Mouse (Mus musculus): ENCODE data around the gene Med15. TPM values are rescaled to one million over a fixed set of nuclear protein-coding genes. Genes with fewer than 3 reads are reported as not detected.

The Med15 gene
- total RNA-seq, 2 experiments from 2014 or later, result 40.4 to 44.4 TPM

DNA sequence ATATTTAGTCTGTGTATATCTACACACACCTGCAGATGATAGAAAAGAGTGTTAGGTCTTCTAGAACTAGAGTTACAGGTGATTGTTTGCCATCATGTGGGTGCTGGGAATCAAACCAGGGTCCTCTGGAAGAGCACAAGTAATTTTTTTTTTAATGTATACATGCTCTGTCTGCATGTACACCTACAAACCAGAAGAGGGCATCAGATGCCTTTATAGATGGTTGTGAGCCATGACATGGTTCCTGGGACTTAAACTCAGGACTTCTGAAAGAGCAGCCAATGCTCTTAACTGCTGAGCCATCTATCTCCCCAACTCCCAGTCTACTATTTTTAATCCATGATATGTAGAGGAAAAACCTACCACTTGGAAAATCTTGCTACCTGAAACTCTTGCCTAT lies 2.7 kb downstream of the Med15 start:
- no peak for DNase-seq

DNA sequence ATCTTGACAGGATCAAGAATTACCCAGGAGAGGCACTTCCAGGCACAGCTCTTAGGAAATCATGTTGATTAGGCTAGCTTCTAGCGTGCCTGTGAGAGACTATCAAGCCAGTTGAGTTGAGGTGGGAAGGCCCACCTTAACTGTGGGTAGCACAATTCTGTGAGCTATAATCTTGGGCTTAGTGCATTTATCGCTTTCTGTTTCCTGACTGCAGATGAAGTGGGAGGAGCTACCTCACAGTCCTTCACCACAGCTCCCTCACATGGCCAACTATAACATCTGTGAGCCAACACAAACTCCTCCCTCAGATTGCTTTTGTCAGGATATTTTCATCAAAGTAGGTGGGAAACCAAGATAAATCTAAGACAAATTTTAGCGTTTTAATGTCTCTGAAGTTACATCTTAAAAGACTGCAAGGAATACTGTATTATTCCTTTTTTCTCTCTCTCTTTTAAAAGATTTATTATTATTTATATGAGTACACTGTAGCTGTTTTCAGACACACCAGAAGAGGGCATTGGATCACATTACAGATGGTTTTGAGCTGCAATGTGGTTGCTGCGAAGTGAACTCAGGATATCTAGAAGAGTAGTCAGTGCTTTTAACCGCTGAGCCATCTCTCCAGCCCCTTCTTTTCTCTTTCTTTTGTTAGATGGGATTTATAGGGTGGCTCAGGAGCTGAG lies 5.4 kb downstream of the Med15 start:
- DNase-seq, result peak; percentile 47

DNA sequence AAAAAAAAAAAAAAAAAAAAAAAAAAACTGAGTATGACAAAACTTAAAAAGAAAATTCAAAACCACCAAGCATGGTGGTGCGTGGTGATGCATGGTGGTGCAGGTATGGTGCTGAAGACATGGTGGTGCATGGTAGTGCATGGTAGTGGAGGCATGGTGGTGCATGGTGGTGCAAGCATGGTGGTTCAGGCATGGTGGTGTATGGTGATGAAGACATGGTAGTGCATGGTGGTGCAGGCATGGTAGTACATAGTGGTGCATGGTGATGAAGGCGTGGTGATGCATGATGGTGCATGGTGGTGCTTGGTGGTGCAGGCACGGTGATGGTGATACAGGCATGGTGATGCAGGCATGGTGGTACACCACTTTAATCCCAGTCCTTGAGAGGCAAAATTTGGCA lies 8.2 kb downstream of the Med15 start:
- no peak for DNase-seq

DNA sequence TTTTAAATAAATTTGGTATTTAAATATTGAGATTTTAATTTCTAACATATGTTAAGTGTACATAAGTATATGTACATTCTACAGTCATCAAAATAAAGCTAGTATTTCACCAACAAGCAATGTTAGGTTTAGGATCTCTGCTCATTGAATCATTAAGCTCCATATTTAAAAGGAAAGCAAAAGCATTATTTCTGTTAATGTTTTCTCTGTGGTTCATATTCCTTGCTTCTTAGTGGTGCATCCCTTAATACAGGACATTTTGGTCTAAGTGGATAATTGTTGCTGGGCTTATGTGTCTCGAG lies 9.4 kb downstream of the Med15 start:
- DNase-seq, result no peak

DNA sequence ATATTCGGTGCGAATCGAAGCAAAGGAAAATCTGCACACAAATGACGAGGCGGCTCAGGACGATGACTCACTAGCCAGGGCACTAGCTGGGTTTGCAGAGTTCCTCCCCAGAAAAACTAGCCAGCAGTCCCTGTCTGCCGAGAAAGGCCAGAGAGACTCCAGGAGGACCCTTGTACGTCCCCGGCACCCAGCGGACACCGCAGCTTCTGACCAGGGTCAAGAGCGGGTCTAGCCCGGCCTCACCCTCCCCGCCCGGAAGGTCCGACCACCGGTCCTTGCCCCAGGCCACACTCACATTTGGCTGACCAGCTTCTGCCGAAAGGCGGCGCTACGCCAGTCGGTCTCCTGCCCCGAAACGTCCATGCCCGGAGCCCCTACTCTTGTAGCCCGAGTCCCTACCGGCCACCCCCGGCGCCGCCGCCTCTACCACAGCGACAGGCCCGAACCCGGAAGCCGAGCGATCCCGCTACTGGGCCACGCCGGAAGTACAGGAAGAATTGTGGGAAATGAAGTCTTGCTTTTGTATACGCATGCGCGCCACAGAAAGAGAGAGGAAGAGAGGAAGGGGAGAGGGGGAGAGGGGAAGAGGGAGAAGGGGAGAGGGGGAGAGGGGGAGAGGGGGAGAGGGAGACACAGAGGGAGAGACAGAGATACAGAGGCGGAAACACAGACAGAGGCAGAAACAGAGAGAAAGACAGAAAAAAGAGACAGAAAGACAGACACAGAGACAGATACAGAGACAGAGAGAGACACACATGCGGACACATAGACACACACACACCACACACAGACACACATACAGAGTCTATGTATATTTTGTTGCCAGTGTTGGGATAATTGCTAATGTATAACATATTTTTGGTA lies 10.0 kb downstream of the Med15 start:
- DNase-seq, result peak; percentile 93

DNA sequence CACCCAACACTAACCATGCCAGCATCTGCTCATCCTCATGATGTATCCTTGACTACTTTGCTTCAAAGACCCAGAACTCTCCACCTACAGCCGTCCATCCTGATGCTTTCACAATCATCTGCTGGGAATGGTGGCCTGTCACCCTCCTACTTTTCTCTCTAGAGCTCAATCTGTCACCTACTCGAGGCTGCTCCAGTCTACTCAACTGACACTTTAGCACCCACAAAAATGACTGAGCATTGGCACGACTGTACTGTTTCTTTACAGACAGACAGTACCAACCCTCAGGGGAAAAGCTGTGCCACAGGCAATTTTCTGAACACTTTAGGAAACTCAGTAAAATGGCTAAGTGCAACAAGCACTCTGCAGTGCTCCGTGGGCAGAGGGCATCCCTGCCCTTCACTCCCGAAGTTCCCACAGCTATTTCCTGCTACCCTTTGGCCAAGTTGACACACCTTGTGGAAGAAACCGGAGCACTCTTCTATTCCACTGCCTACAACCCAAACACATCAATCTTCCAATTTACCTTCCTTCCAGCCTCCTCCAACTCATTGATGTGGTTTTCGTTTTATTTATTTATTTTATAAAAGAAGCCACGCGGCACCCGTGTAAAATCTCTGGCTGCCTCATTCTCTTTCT lies 10.8 kb downstream of the Med15 start:
- DNase-seq, result no peak

DNA sequence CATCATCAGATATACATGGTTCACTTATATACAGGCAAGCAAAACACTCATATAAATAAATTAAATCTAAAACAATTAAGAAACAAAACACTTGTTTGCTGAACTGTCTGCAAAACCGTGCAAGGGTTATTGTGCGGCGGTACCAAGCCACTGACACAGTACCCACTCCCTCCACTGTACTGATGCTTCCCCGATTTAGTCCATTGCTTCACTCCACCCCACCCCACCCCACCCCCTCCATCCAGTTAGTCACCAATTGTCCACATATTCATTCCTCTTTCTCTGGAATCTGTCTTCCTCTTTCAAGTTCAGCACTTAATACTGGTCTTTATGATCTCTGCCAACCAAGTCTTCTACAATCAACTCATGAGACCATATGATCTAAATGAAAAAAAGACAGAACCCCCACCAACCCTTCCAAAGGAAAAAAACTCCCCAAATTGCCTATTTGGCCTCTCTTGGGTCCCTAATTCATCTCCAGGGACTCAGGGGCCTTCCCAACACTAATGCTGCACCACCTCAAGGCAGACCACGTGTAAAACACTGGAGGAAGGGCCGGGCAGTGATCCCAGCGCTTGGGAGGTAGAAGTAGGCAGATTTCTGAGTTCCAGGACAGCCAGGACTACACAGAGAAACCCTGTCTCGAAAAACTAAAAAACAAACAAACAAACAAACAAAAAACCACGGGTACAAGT lies 11.4 kb downstream of the Med15 start:
- DNase-seq, result no peak

DNA sequence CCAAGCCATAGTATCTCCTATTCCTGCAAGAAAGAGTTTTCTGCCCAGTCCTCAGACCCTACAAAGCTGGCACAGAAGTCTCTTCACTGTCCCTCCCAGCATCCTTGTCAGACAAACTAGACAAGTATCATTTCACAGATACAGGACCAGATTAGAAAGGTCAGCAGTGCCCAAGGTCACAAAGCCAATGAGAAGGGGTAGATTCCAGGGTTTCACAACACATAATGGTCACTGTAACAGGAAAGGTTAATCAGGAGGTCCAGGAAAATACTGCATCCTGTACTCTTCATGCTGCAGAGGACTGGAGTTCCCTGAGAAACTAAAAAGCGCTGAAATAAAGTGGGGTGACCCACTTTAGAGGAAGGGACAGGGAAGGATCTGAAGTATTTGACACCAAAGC lies 14.9 kb downstream of the Med15 start:
- DNase-seq, result no peak

DNA sequence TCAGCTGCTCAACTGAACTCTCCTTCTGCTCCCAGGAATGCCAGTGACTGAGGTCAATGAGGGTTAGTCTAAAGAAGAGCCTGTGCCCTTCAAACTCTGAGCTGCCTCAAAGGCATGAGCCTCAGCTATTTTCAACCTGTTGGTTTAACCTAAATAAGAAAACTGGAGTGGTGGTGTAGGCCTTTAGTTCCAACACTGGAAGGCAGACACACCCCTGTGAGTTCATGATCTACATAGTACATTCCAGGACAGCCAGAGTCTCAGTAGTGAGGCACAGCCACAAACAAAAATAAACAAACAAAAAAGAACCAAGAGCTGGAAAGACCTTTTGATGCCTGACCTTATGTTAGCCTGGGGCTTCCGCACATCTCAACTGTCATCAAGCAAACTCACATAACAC lies 25.1 kb downstream of the Med15 start:
- DNase-seq, result no peak

DNA sequence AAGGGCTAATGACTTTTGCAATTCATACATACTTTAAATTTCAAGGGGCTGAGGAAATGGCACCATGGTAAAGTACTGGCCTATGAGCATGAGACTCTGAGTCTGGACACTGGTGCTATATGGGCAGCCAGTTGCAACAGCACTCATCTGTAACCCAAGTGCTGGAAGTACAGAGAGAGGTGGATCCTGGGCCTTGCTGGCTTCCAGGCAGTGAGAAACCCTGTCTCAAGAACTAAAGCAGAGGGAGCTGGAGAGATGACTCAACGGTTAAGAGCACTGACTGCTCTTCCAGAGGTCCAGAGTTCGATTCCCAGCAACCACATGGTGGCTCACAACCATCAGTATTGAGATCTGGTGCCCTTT lies 31.7 kb downstream of the Med15 start:
- no peak for DNase-seq

DNA sequence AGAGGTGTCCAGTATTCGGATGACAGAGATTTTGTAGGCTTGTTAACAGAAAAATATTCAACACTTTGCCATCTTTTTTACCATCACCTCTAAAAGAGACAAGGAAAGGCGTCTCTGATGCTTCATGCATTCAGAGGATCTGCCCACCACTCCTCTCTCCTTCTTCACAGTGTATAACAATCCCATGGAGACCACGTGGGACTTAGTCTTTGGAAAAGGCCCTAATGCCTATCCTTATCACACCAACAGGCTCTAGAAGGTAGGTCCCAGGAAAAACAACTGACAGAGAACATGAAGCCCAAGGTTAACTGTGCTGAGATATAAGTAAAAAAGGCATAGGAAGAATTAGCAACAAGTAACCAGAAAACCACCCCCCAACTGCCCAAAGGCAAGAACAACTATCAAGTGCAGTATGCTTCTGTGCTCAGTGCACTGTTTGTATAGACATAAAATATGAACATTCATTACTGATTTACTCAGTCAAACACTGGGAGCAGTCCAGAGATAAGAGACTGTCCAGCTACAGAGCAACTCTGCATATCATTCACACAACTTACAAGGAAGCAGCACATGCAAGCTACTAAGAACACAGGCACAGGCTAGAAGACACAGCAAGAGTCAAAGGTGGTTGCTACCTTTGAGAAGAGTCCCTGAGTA lies 32.2 kb downstream of the Med15 start:
- no peak for DNase-seq

DNA sequence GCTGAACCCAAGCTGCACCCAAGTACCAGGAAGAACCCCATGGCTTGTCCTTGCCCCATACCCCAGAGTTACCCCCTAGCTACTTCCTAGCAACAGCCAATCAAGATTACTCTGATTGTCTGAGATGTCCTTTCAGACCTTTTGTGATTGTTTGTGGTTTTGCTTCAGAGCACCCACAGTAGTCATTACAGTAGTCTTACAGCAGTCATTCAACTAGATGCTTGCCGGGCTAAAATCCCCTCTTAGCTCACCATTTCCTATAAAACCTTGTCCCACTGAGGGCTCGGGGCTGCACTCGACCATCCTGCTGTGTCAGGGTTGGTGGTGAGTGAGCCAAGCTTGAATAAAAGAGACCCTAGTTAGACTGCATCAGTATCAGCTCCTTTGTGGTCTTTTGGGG lies 37.8 kb downstream of the Med15 start:
- no peak for DNase-seq

DNA sequence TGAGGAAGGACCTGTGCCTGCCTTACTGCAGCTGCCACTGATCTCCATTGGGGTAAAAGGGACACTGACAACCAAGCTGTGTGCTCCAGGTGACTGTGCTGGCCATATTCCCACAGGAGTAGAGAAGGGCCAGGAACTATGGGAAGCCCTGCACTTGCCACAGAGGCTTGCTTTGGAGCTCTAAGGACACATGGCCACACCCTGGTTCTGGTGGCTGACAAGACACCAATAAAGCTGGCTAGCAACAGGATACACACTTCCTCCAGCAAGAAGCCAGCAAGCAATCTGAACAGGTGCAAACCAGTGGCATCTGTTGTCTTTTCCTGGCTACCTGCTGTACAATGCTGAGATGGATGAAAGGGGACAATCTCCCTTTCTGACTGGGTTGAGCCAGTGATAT lies 62.8 kb downstream of the Med15 start:
- no peak for DNase-seq

DNA sequence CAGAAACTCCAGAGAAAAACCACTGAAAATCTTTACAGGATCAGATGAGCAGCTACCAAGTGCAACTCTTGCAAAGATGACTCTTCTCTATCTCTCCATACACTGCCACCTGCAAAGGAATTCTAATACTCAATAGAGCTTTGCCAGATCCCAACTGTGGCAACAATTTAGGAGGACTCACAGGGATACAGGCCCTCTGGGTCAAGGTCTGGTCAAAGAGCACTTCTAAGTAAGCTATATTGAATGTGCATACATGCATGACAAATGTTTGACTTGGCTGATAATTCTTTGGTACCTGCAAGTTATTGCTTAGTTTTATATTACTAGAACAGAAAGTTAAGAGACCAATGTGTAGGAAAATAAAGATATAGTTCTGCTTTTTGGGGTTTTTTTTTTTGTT lies 67.1 kb downstream of the Med15 start:
- no peak for DNase-seq

DNA sequence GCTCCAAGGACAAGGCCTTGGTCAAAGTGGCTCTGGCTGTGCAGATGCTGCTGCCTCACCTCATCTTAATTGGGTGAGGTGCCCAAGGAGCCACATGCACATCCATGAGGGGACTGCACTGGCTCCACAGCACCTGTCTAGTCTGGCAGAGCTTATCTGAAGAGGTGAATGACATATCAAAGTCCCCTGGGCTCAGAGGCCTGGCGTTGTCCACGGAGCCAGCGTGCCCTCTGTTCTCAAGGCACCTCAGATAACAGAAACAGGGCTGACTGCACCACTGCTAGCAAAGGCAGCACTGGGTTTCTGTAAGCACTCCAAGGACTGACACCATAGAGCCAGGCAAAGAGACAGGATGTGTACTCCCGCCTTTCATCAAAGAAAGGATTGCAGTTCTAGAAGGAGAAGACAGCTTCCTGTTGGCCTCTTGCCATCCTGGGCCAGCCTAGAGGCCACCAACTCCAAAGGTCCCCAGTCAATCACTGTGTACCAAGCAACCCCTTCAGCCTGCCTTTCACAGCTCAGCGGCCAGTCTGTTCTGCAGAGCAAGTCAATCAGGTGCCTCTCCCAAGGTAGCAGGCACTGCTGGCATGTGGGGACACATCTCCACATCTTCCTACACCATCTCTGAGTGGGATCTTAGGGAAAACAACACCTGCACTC lies 76.3 kb downstream of the Med15 start:
- no peak for DNase-seq

DNA sequence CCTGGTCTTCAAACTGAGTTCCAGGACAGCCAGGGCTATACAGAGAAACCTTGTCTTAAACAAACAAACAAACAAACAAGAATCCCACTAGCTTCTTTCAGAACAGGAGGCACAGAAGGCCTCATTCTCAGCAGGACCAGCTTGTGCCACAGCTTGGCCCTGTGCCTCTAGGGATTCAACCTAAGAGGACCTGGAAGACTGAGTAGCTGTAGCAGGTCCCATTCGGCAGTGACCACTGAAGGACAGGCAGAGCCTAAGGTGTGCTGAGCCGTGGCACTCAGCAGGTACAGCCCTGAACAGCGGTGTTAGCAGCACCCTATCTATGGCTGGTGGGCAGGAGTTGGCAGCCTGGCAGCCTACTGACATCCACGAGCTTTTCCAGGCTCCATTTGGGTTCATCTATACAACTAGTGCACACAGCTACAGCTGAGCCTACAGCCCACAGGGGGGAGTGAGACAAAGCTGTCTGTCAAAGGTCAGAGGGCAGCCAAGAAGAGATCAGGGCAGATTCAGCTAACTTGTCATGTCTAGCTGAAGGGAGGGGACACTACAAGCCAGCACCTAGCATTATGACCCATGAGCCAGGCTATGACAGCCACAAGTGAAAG lies 78.4 kb downstream of the Med15 start:
- DNase-seq, result no peak

DNA sequence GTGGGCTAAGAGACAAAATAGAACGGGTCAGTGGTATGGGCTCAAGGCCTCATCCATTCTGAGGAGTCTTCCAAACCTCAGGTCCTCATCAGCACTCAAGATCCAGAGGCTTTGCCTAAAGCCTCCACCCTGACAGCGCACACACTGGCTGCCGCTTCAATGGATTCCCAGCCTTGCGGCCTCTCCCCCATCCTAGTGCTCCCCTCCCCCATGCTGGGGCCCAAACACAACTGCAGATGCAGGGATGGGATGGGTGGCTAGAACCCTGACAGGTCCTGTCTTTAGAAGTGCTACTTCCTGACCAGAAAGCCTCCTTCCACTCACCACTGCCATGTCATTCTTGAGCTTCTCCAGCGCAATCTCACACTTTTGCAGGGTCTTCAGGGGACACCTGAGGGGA lies 79.1 kb downstream of the Med15 start:
- no peak for DNase-seq

DNA sequence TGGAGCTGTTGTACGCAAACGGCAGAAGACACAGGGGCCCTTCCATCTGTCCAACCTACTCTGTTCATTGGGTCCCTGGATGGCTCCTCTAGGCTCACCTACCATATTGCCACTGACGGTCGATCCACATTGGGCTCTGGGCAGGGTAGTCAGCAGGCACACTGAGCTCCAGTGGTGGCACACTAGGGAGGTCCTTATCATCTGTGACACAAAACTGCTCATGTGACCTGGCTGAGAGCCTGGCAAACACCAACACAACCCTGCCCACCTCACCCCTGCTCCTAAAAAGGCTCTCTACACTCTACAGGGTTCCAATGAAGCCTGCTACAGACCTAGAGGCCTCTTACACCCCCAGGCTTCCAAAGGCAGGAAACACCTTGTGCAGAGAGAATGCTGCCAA lies 80.1 kb downstream of the Med15 start:
- DNase-seq, result no peak

DNA sequence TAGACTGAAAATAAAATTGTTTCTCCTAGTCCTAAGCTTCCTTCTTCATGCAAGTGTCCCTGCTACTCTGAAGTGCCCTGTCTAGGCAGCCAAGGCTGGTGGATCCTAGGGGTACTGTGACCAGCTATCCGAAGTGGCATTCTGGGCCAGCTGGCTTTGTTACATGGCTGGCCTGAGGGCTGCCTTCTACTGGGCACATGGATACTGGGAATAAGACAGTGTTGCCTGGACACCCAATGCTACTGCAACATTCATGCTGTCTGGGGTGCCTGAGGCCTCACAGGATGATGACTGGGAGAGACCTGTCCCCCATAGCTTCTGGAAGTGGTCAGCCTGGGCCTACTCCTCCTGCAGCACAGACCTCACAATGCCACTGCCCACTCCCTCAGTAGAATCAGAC lies 82.0 kb downstream of the Med15 start:
- DNase-seq, result no peak

DNA sequence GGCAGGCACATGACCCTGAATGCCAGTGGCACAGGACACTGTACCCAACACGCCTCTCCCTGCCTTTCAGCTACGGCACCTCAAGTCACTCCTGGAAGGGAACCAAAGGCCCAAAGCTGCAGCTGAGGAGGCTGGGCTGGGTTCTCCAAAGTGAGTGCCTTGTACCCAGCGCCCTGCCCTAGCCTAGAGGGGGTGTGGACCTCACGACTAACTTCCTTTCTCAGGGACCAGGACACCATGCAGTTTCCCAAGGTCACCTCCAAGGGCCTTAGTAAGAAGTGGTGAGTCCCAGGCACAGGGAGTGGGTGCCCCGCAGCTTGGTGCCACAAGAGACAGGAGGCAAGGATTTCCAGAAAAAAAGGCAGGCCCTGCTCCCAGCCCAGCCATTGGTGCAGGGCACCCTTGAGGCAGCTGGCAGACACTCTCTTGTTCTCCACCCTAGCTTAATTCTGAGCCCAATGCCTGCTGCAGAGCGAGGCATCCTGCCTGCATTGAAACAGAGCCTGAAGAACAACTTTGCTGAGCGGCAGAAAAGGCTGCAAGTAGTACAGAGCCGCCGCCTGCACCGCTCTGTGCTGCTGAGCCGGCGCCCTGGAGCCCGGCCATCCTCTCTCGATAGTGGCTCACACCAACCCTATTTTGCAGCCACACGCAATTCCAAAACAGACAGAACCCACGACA lies 82.6 kb downstream of the Med15 start:
- DNase-seq, result no peak

Measured in heart, postnatal 4 days (tissue).